Mouse (Mus musculus) left cerebral cortex, adult 9 months (tissue): ENCODE measurements around the gene Grik2.
A peak's percentile ranks its signal among the peaks of the same experiment; 100 is the strongest.
"Not testable (repeated sequence)": the region's sequence is repeated elsewhere in the genome, so short reads cannot be mapped to it uniquely, and the experiment has no call there.

Experiments
- DNase-seq, 2 experiments: peaks; one replicate each; pipeline ENCODE4 v3.0.0; 2022; ENCODE audit warnings: low spot score in 2 of 2

The Grik2 gene

GRCm38 (mm10) chr10:49647116-49647515, 141.4 kb downstream of the Grik2 start:
- no peak for DNase-seq

- no peak for DNase-seq
Observed at GRCm38 (mm10) chr10:49639901-49640300, 148.7 kb downstream of the Grik2 start.

- no peak for DNase-seq
Observed at GRCm38 (mm10) chr10:49623951-49624350, 164.6 kb downstream of the Grik2 start.

- no peak for DNase-seq
Observed at GRCm38 (mm10) chr10:49597652-49598051, 190.9 kb downstream of the Grik2 start.

- DNase-seq, result no peak
Observed at GRCm38 (mm10) chr10:49573514-49573913, 215.1 kb downstream of the Grik2 start.

- no peak for DNase-seq
Observed at GRCm38 (mm10) chr10:49559872-49560407, 228.6 kb downstream of the Grik2 start.

GRCm38 (mm10) chr10:49542249-49542648, 246.3 kb downstream of the Grik2 start:
- no peak for DNase-seq

- DNase-seq, result no peak
Observed at GRCm38 (mm10) chr10:49519752-49520151, 268.8 kb downstream of the Grik2 start.

- DNase-seq, result no peak
Observed at GRCm38 (mm10) chr10:49500628-49501027, 287.9 kb downstream of the Grik2 start.

GRCm38 (mm10) chr10:49497302-49497701, 291.3 kb downstream of the Grik2 start:
- no peak for DNase-seq

GRCm38 (mm10) chr10:49481439-49481838, 307.1 kb downstream of the Grik2 start:
- no peak for DNase-seq

GRCm38 (mm10) chr10:49480085-49480749, 308.3 kb downstream of the Grik2 start:
- DNase-seq, result no peak

- DNase-seq, result no peak
Observed at GRCm38 (mm10) chr10:49473613-49474012, 315.0 kb downstream of the Grik2 start.

- no peak for DNase-seq
Observed at GRCm38 (mm10) chr10:49456791-49457190, 331.8 kb downstream of the Grik2 start.

GRCm38 (mm10) chr10:49453535-49453934, 335.0 kb downstream of the Grik2 start:
- DNase-seq, result no peak

- DNase-seq, result no peak
Observed at GRCm38 (mm10) chr10:49441369-49441768, 347.2 kb downstream of the Grik2 start.

GRCm38 (mm10) chr10:49437057-49437456, 351.5 kb downstream of the Grik2 start:
- DNase-seq, result no peak

GRCm38 (mm10) chr10:49436301-49436700, 352.3 kb downstream of the Grik2 start:
- peak; percentile 44 to 52 for DNase-seq

GRCm38 (mm10) chr10:49432825-49433224, 355.7 kb downstream of the Grik2 start:
- no peak for DNase-seq

GRCm38 (mm10) chr10:49417206-49417605, 371.4 kb downstream of the Grik2 start:
- not testable (repeated sequence) for DNase-seq

GRCm38 (mm10) chr10:49382996-49383395, 405.6 kb downstream of the Grik2 start:
- DNase-seq, result no peak

- DNase-seq, result no peak
Observed at GRCm38 (mm10) chr10:49381852-49382251, 406.7 kb downstream of the Grik2 start.

GRCm38 (mm10) chr10:49368601-49369000, 420.0 kb downstream of the Grik2 start:
- no peak for DNase-seq

GRCm38 (mm10) chr10:49365262-49365661, 423.3 kb downstream of the Grik2 start:
- DNase-seq, result no peak
